In the genomic region with DNA sequence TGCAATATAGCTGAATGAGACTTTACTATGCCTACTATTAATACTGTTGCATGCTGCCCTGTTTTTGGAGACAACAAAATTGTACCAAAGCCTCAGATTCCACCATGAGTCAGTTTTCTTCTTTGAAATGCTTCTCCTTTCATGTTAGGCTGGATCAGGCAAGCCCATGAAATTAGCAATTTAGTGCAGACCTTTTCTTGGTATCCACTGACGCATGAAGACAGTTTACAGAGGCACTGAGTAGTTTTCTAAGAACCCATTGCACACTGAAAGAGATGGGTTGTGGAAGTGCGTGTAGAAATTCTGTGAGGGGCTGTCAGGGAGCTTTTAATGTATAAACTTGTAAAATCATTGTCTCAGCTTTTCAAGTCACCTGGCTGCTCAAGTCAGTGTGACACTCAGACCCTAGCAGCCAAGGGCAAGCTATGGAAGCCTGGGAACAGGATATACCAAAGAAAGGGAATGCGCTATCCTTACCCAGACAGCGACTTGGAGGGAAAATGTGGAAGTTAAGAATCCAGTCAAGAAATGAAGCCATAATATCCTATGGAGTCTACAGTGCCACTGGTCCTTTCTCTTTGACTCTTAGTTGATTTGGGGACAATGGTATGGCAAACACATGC, we compare ENCODE assay signal across 18 mouse cellular contexts.
A peak's percentile ranks its signal among the peaks of the same experiment; 100 is the strongest.
DNase-seq lines count a peak whose midpoint lies in the region; ATAC-seq lines count a peak whose summit lies in the region.
"Had no signal": no experiment of that assay in that cellular context is flagged by ENCODE, and none has a peak within 500 bp of the region (broad histone marks: within the 10 kb centered on the region; RNA-seq: fewer than 3 reads in every experiment).

No protein-coding gene starts in this region.

- H3K27me3 ChIP-seq in midbrain, embryonic 10.5 days (ENCODE audit: low read depth, poor library complexity, severe bottlenecking) = no peaks in the 10 kb centered on the region
- no peaks in the 10 kb centered on the region for H3K27me3 ChIP-seq in midbrain, embryonic 13.5 days
- no peaks in the 10 kb centered on the region for H3K27me3 ChIP-seq in hindbrain, embryonic 14.5 days (ENCODE audit: control insufficient read depth, insufficient read depth, low read length)
- no peaks in the 10 kb centered on the region for H3K27me3 ChIP-seq in liver, embryonic 11.5 days (replicated peaks; ENCODE audit: control insufficient read depth, insufficient read depth, low read length)
- no peaks in the 10 kb centered on the region for H3K27me3 ChIP-seq in intestine, embryonic 16.5 days (replicated peaks; ENCODE audit: control insufficient read depth, insufficient read depth, low read length)
- H3K27me3 ChIP-seq: hindbrain, embryonic 15.5 days; limb, embryonic 13.5 days; lung, embryonic 15.5 days had no signal

- H3K9me3 ChIP-seq in midbrain, embryonic 10.5 days (replicated peaks) = no peaks in the 10 kb centered on the region
- no peaks in the 10 kb centered on the region for H3K9me3 ChIP-seq in midbrain, embryonic 13.5 days
- H3K9me3 ChIP-seq in hindbrain, embryonic 14.5 days (ENCODE audit: control insufficient read depth, low read length) = no peaks in the 10 kb centered on the region
- H3K9me3 ChIP-seq in liver, embryonic 11.5 days (ENCODE audit: control insufficient read depth, low read length) = no peaks in the 10 kb centered on the region
- no peaks in the 10 kb centered on the region for H3K9me3 ChIP-seq in intestine, embryonic 16.5 days (ENCODE audit: control insufficient read depth, low read length)
- H3K9me3 ChIP-seq: hindbrain, embryonic 15.5 days; limb, embryonic 13.5 days; lung, embryonic 15.5 days had no signal

- no peak overlapping the region for H3K4me3 ChIP-seq in midbrain, embryonic 10.5 days
- H3K4me3 ChIP-seq in midbrain, embryonic 13.5 days (replicated peaks) = no peak overlapping the region
- no peak overlapping the region for H3K4me3 ChIP-seq in hindbrain, embryonic 14.5 days (replicated peaks; ENCODE audit: low read length)
- H3K4me3 ChIP-seq in liver, embryonic 11.5 days (ENCODE audit: low read depth, low read length) = no peak overlapping the region
- no peak overlapping the region for H3K4me3 ChIP-seq in intestine, embryonic 16.5 days (ENCODE audit: low read length)
- H3K4me3 ChIP-seq: hindbrain, embryonic 15.5 days; limb, embryonic 13.5 days; lung, embryonic 15.5 days; myocyte had no signal

- peaks cover 12% of the 10 kb centered on the region for H3K4me1 ChIP-seq in midbrain, embryonic 10.5 days
- H3K4me1 ChIP-seq in midbrain, embryonic 13.5 days (replicated peaks) = no peaks in the 10 kb centered on the region
- no peaks in the 10 kb centered on the region for H3K4me1 ChIP-seq in hindbrain, embryonic 14.5 days (replicated peaks; ENCODE audit: control insufficient read depth, insufficient read depth, low read length)
- no peaks in the 10 kb centered on the region for H3K4me1 ChIP-seq in liver, embryonic 11.5 days (replicated peaks; ENCODE audit: control insufficient read depth, insufficient read depth, low read length)
- no peaks in the 10 kb centered on the region for H3K4me1 ChIP-seq in intestine, embryonic 16.5 days (ENCODE audit: control insufficient read depth, insufficient read depth, low read length)
- H3K4me1 ChIP-seq: hindbrain, embryonic 15.5 days; limb, embryonic 13.5 days; lung, embryonic 15.5 days had no signal

- no peak overlapping the region for H3K9ac ChIP-seq in midbrain, embryonic 13.5 days (replicated peaks)
- no peak overlapping the region for H3K9ac ChIP-seq in hindbrain, embryonic 14.5 days
- H3K9ac ChIP-seq in liver, embryonic 11.5 days (ENCODE audit: low read depth, low read length) = no peak overlapping the region
- H3K9ac ChIP-seq in intestine, embryonic 16.5 days (ENCODE audit: low read depth, low read length) = no peak overlapping the region
- H3K9ac ChIP-seq: hindbrain, embryonic 15.5 days; limb, embryonic 13.5 days; liver, embryonic 14.5 days; lung, embryonic 15.5 days had no signal

- no peak for DNase-seq in midbrain, embryonic 10.5 days (ENCODE audit: low spot score)
- DNase-seq in brain, adult 2 months (ENCODE audit: low read depth, low spot score) = peak; percentile 41
- peak; percentile 34 for DNase-seq in embryo, embryonic 11 days
- no peak for DNase-seq in hindbrain, embryonic 14.5 days (ENCODE audit: low spot score)
- no peak for DNase-seq in liver, embryonic 11.5 days (ENCODE audit: low spot score)
- DNase-seq: cerebellum, adult 9-10 months; kidney, adult 11 months; right cerebral cortex, postnatal 14 days; spleen, adult 18-20 months had no signal

- ATAC-seq in midbrain, embryonic 13.5 days = no peak
- no peak for ATAC-seq in hindbrain, embryonic 14.5 days (ENCODE audit: low FRiP score)
- ATAC-seq in liver, embryonic 11.5 days (replicated peaks; ENCODE audit: low FRiP score) = no peak
- no peak for ATAC-seq in intestine, embryonic 16.5 days
- no peak for ATAC-seq in megakaryocyte progenitor cell, adult 5-6 weeks (replicated peaks; ENCODE audit: poor library complexity)

- 55% methylated on average over 4 of the region's 4 CpGs for WGBS in midbrain, embryonic 10.5 days
- 40% methylated on average over 4 of the region's 4 CpGs for WGBS in midbrain, embryonic 13.5 days
- WGBS in hindbrain, embryonic 14.5 days = 37% methylated on average over 4 of the region's 4 CpGs
- 76% methylated on average over 4 of the region's 4 CpGs for WGBS in liver, embryonic 11.5 days
- WGBS in intestine, embryonic 16.5 days = 75% methylated on average over 4 of the region's 4 CpGs

- H3K36me3 ChIP-seq in midbrain, embryonic 10.5 days = no peaks in the 10 kb centered on the region
- H3K36me3 ChIP-seq in midbrain, embryonic 13.5 days = no peaks in the 10 kb centered on the region
- H3K36me3 ChIP-seq in hindbrain, embryonic 14.5 days (replicated peaks; ENCODE audit: control insufficient read depth, insufficient read depth) = no peaks in the 10 kb centered on the region
- no peaks in the 10 kb centered on the region for H3K36me3 ChIP-seq in liver, embryonic 11.5 days (ENCODE audit: control insufficient read depth, insufficient read depth, low read length)
- no peaks in the 10 kb centered on the region for H3K36me3 ChIP-seq in intestine, embryonic 16.5 days (ENCODE audit: control insufficient read depth, insufficient read depth, low read length)
- H3K36me3 ChIP-seq: hindbrain, embryonic 15.5 days; limb, embryonic 13.5 days; lung, embryonic 15.5 days had no signal

- no peak overlapping the region for H3K4me2 ChIP-seq in midbrain, embryonic 13.5 days (replicated peaks)
- no peak overlapping the region for H3K4me2 ChIP-seq in hindbrain, embryonic 14.5 days (replicated peaks)
- H3K4me2 ChIP-seq in liver, embryonic 11.5 days = no peak overlapping the region
- no peak overlapping the region for H3K4me2 ChIP-seq in intestine, embryonic 16.5 days (ENCODE audit: low read depth, low read length)
- H3K4me2 ChIP-seq: hindbrain, embryonic 15.5 days; limb, embryonic 13.5 days; lung, embryonic 15.5 days had no signal

- peak overlapping the region; percentile 46; the same call in 1 of the 2 replicates for H3K27ac ChIP-seq in midbrain, embryonic 10.5 days (replicated peaks)
- no peak overlapping the region for H3K27ac ChIP-seq in midbrain, embryonic 13.5 days
- H3K27ac ChIP-seq in hindbrain, embryonic 14.5 days = 0 out of 2 replicates have a peak overlapping the region, but pooled peaks have one; percentile 14
- no peak overlapping the region for H3K27ac ChIP-seq in liver, embryonic 11.5 days (ENCODE audit: low read depth, low read length)
- no peak overlapping the region for H3K27ac ChIP-seq in intestine, embryonic 16.5 days (ENCODE audit: low read length)
- H3K27ac ChIP-seq: hindbrain, embryonic 15.5 days; kidney, postnatal 0 days; limb, embryonic 13.5 days; liver, embryonic 14.5 days; lung, embryonic 15.5 days had no signal

Comparison
In these comparisons a context has a peak if more than half of its experiments do, and no peak if none do; other contexts are left out.
1. H3K27ac ChIP-seq: peak in midbrain, embryonic 10.5 days (single experiment) and hindbrain, embryonic 14.5 days (single experiment); none in midbrain, embryonic 13.5 days (single experiment), liver, embryonic 11.5 days (single experiment) and intestine, embryonic 16.5 days (single experiment).
2. DNase-seq: peak in brain, adult 2 months (single experiment) and embryo, embryonic 11 days (single experiment); none in midbrain, embryonic 10.5 days (single experiment), hindbrain, embryonic 14.5 days (single experiment) and liver, embryonic 11.5 days (single experiment).